Mouse (Mus musculus): ENCODE results near the gene Spns2.

The Spns2 gene

DNA sequence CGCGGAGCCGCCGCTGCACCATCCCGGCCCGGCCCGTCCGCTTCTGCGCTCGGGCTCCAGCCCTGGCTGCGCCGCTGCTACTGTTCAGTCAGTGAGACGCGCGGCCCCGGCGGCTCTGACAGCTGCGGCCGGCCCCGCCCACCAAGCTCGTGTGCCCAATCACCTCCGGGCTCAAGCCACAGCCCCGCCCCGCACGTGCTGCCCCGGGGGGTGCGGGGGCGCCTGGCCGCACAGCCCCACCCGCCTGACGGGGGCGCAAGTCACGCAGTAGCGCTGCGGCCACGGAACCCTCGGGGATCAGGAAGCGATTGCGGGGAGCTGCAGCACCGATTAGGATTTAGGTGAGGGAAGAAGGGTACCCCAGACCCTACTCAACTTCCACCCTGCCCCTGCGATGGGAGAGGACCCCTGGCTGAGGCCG lies at the start of gene Spns2:
Gene Spns2 (minus strand): TSS at position 24 of the 421 bp plus-strand sequence.
- peak; percentile 53 for DNase-seq (ENCODE audit: low read depth, low spot score)

- no peak for DNase-seq (ENCODE audit: low read depth, low spot score)
Observed at GRCm38 (mm10) chr11:72538811-72539210, 49.1 kb upstream of the Spns2 start.

DNA sequence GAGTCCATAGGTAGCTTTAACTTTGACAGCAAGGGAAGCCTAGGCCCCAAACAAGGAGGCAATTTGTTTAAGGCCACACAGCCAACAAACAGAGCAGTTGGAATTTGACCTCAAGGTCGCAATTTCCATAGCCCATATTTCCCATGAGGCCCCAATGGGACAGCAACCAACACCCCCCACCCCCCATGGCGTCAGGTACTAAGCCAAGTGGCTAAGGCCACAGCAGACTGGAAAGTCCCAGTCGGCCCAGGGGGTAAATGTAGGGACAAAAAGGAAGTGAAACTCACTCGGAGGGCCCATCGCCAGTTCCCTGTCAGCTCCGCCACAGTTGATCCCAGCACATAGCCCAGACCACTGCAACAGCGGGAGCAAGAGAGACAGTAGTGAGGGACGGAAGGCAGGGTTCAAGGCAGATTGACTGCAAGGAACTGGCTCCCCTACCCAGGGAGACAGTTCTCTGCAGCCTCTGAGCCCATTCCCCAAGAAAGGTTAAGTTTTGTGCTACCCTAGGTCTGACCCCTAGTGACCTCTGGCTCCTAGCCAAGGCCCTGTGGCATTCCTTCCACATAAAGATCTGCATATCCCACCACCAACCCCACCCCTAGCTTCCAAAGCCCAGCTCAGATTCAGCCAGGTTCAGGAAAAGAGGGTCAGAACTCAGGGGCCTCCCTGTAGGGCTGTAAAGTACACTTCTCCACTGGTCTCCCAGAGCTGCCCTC lies 48.5 kb upstream of the Spns2 start:
- no peak for DNase-seq (ENCODE audit: low read depth, low spot score)

- no peak for DNase-seq (ENCODE audit: low read depth, low spot score)
Observed at GRCm38 (mm10) chr11:72537503-72537902, 47.8 kb upstream of the Spns2 start.

DNA sequence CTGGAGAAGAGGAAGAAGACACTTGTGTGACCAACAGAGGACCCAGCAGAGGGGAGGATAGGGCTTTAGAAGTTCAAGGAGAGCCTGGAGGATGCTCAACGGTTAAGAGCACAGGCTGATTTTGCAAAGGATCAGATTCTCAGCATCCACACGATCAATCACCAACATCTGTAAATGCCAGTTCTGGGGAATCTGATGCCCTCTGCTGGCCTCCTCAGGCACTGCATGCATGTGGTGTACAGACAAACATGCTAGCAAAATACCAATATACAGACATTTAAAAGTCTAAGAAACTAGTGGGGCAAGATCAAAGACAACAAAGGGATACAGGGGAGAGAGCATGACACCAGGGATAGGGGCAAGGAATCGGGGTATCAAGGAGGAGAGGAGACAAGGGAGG lies 45.8 kb upstream of the Spns2 start:
- peak; percentile 42 for DNase-seq (ENCODE audit: low read depth, low spot score)

GRCm38 (mm10) chr11:72532890-72533289 lies 43.2 kb upstream of the Spns2 start:
- DNase-seq (ENCODE audit: low read depth, low spot score): no peak

GRCm38 (mm10) chr11:72531632-72532031 lies 41.9 kb upstream of the Spns2 start:
- no peak for DNase-seq (ENCODE audit: low read depth, low spot score)

DNA sequence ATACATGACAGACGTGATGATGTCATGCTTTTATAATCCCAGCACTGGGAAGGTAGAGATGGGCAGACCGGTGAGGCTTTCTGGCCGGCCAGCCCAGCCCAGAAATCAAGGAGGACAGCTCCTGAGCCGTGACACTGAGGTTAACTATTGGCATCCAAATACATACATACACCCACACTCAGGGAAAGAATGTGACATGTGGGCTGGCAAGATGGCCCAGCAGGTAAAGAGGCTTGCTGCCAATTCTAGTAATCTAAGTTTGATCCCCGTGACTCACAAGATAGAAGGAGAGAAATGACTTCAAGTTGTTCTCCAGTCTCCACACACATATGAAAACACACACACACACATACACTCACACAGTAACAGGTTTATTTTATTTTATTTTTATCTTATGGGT lies 41.4 kb upstream of the Spns2 start:
- no peak for DNase-seq (ENCODE audit: low read depth, low spot score)

- DNase-seq (ENCODE audit: low read depth, low spot score): no peak
Observed at GRCm38 (mm10) chr11:72526190-72526589, 36.5 kb upstream of the Spns2 start.

GRCm38 (mm10) chr11:72523711-72524110 lies 34.0 kb upstream of the Spns2 start:
- no peak for DNase-seq (ENCODE audit: low read depth, low spot score)

- DNase-seq (ENCODE audit: low read depth, low spot score): no peak
Observed at GRCm38 (mm10) chr11:72522616-72523041, 32.9 kb upstream of the Spns2 start.

- DNase-seq (ENCODE audit: low read depth, low spot score): no peak
Observed at GRCm38 (mm10) chr11:72521598-72522541, 32.2 kb upstream of the Spns2 start.

GRCm38 (mm10) chr11:72519895-72520294 lies 30.2 kb upstream of the Spns2 start:
- DNase-seq (ENCODE audit: low read depth, low spot score): no peak

DNA sequence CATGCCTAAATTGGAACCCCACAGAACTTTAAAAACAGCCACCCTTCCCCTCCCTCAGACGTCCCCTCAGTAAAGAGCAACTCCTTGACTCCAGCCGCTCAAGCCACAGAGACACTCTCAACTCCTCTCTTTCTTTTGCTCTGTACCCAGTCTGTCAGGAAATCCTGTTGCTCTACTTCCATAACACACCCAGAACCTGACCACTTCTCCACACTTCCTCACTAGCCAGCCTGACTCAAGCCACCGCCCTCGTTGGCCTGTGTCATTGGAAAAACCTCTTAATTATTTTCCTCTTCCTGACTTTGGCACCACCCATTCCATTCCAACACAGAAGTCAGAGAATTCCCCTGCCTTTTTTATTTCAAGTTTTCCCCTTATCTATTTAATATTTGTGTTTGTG lies 29.5 kb upstream of the Spns2 start:
- DNase-seq (ENCODE audit: low read depth, low spot score): no peak

GRCm38 (mm10) chr11:72518449-72518848 lies 28.7 kb upstream of the Spns2 start:
- DNase-seq (ENCODE audit: low read depth, low spot score): no peak

DNA sequence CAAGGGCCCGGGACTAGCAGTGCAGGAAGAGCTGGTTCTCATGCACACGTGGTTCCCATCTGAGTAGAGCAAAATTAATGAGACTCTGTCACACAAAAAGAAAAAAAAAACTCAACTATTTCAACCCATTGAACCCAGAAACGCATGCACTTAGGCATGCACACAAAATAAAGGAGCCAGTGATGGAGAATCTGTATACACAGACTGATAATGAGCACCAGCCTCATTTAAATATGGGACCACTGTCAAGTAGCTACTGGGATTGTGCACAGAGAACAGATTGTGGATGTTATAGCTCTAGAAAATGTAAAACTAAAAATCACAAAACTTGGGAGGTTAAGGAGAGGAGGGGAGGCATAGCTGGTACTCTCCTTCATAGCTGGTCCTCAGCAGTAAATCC lies 25.3 kb upstream of the Spns2 start:
- no peak for DNase-seq (ENCODE audit: low read depth, low spot score)

DNA sequence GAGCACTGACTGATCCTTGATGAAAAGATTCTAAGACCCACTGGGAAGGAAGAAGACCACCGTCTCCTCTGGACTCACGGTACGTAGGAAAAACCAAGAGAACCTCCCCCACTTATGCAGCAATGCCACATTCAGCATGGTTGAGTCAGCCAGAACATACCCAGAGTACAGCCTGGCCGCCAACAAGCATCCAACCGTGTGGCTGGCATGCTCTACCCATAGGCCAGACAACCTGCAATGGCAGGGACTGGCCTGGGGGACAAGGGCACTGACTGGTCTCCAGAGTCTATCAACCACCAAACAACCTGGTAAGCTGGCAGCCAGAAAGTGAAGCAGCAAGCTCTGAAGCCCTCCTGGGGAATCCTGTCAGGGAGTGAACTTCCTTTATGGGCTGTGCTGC lies 18.9 kb upstream of the Spns2 start:
- no peak for DNase-seq (ENCODE audit: low read depth, low spot score)

DNA sequence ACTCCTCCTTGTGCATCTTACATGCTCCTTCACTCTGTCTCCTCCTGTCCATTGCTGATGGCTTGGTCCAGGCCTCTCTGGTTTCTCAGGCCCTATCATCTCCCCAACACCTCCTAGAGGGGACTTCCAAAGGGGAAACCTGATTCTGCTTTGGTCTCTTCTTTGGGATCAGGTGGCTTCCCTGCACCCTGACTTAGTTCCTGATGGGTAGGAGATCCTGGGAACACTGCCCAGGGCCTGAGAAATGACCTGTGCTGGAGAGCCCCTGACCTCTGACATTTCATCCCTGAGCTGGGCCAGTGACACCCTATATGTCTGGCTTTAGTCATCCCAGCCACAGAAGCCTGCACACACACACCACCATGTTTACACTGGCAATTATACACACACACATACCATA lies 17.9 kb upstream of the Spns2 start:
- no peak for DNase-seq (ENCODE audit: low read depth, low spot score)

GRCm38 (mm10) chr11:72504016-72504797 lies 14.5 kb upstream of the Spns2 start:
- DNase-seq (ENCODE audit: low read depth, low spot score): no peak

DNA sequence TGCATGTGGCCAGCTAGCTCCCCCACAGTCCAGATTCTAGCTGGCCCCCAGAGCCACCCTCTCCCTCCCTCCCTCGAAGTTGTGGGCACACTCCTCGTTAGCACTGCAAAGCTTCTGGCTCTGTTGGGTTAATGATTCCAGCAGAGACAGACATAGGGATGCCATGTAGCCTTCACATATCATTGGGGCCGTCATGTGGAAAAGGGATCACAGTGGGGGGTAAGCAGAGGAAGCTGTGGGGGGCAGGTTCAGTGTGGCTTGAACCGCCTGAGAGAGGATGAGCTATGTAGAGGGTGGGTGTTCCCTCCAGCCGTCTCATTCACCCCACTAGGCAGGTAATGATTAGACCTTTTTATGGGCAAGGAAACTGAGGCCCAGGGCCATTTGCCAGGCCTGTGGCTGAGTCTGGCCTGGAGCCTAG lies 13.8 kb upstream of the Spns2 start:
- no peak for DNase-seq (ENCODE audit: low read depth, low spot score)

- no peak for DNase-seq (ENCODE audit: low read depth, low spot score)
Observed at GRCm38 (mm10) chr11:72502236-72502635, 12.5 kb upstream of the Spns2 start.

- no peak for DNase-seq (ENCODE audit: low read depth, low spot score)
Observed at GRCm38 (mm10) chr11:72501426-72502002, 11.8 kb upstream of the Spns2 start.

Data from CD4-positive, CD25-positive, alpha-beta regulatory T cell, adult 2 months (primary cell).